11 mouse cellular contexts compared by ENCODE assay signal in the genomic region with DNA sequence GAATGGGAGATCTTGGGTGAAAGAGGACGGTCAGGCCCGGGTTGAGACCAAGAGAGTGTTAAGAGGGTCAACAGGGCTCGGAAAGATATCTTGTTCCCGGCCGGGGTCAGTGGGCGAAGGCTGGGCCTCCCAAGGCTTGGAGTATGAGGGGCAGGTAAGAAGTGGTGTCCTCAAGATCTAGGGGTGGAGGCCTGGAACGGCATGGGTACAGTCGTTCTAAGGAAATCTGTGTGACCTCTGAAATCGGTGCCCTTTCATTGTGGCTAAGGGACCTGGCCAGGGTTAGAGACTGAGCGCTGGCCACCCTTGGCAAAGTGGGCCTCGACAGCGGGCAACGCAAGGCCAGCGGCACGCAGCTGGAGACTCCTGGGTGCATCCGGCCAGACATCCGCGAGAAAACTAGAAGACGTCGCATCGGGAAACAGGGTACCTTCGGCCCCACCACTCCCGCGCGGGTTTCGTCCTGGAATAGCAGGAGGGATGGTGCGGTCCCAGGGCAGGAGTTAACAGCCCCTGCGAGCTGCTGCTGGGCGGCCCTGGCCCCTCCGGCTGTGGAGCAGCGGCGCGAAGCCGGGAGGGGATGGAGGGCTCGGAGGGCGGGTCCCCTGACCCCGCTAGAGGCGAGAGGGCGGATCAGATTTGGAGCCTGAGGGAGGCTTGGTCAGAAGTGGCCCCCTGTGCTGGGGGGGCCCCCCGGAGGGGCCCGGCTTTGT. TPM values are rescaled to one million over a fixed set of nuclear protein-coding genes. Genes with fewer than 3 reads are reported as not detected.
DNase-seq lines count a peak whose midpoint lies in the region; ATAC-seq and TF ChIP-seq lines count a peak whose summit lies in the region.
"Had no signal": no experiment of that assay in that cellular context is flagged by ENCODE, and none has a peak within 500 bp of the region (broad histone marks: within the 10 kb centered on the region; RNA-seq: fewer than 3 reads in every experiment).

No protein-coding gene starts in this region.

- H3K9me3 ChIP-seq in kidney, embryonic 15.5 days (replicated peaks), result no peaks in the 10 kb centered on the region
- H3K9me3 ChIP-seq in embryonic facial prominence, embryonic 12.5 days, result no peaks in the 10 kb centered on the region
- no peaks in the 10 kb centered on the region for H3K9me3 ChIP-seq in hindbrain, postnatal 0 days (ENCODE audit: low read length)
- H3K9me3 ChIP-seq in midbrain, embryonic 14.5 days (ENCODE audit: control insufficient read depth, low read length), result no peaks in the 10 kb centered on the region

- H3K4me3 ChIP-seq in kidney, embryonic 15.5 days (replicated peaks), result peak overlapping the region; percentile 54
- peak overlapping the region; percentile 28 for H3K4me3 ChIP-seq in embryonic facial prominence, embryonic 12.5 days
- peak overlapping the region; percentile 35 for H3K4me3 ChIP-seq in hindbrain, postnatal 0 days (ENCODE audit: low read length)
- H3K4me3 ChIP-seq in midbrain, embryonic 14.5 days (replicated peaks; ENCODE audit: low read depth, low read length), result peak overlapping the region; percentile 30

- no peak overlapping the region for H3K9ac ChIP-seq in kidney, embryonic 15.5 days
- H3K9ac ChIP-seq in embryonic facial prominence, embryonic 12.5 days, result peak overlapping the region; percentile 20; the same call in 1 of the 2 replicates
- no peak overlapping the region; the same call in 1 of the 2 replicates for H3K9ac ChIP-seq in hindbrain, postnatal 0 days (replicated peaks; ENCODE audit: low read length)
- H3K9ac ChIP-seq in midbrain, embryonic 14.5 days (replicated peaks; ENCODE audit: low read length), result no peak overlapping the region; the same call in 1 of the 2 replicates
- H3K9ac ChIP-seq: liver, embryonic 14.5 days had no signal

- H3K4me1 ChIP-seq in kidney, embryonic 15.5 days, result peaks cover 53% of the 10 kb centered on the region
- H3K4me1 ChIP-seq in embryonic facial prominence, embryonic 12.5 days, result peaks cover 18% of the 10 kb centered on the region
- no peaks in the 10 kb centered on the region for H3K4me1 ChIP-seq in hindbrain, postnatal 0 days (ENCODE audit: insufficient read depth, low read length)
- H3K4me1 ChIP-seq in midbrain, embryonic 14.5 days (ENCODE audit: control insufficient read depth, insufficient read depth, low read length), result no peaks in the 10 kb centered on the region

- H3K27me3 ChIP-seq in kidney, embryonic 15.5 days, result peaks cover 100% of the 10 kb centered on the region
- H3K27me3 ChIP-seq in embryonic facial prominence, embryonic 12.5 days, result peaks cover 98% of the 10 kb centered on the region
- peaks cover 82% of the 10 kb centered on the region for H3K27me3 ChIP-seq in hindbrain, postnatal 0 days (ENCODE audit: insufficient read depth, low read length)
- peaks cover 96% of the 10 kb centered on the region for H3K27me3 ChIP-seq in midbrain, embryonic 14.5 days (ENCODE audit: control insufficient read depth, insufficient read depth, low read length)

- H3K27ac ChIP-seq in kidney, embryonic 15.5 days, result no peak overlapping the region
- H3K27ac ChIP-seq in embryonic facial prominence, embryonic 12.5 days, result peak overlapping the region; percentile 23; the same call in 1 of the 2 replicates
- H3K27ac ChIP-seq in hindbrain, postnatal 0 days, result peak overlapping the region; percentile 56; the same call in 1 of the 2 replicates
- H3K27ac ChIP-seq in midbrain, embryonic 14.5 days (replicated peaks; ENCODE audit: low read depth, low read length), result peak overlapping the region; percentile 64
- H3K27ac ChIP-seq: heart, adult 2 months; liver, embryonic 14.5 days had no signal

- DNase-seq in kidney, adult 8-10 months, result no peak
- DNase-seq in hindbrain, postnatal 0 days (ENCODE audit: low spot score), result no peak
- DNase-seq in midbrain, embryonic 14.5 days, result no peak
- no peak for DNase-seq in spleen, postnatal 4 days (ENCODE audit: low spot score in 2 of 2)
- DNase-seq in spleen, adult 12 weeks (ENCODE audit: low spot score), result no peak
- DNase-seq in right cerebral cortex, postnatal 4 days, result no peak
- DNase-seq: cerebellum, adult 18-20 months had no signal

- no peaks in the 10 kb centered on the region for H3K36me3 ChIP-seq in kidney, embryonic 15.5 days
- H3K36me3 ChIP-seq in embryonic facial prominence, embryonic 12.5 days, result no peaks in the 10 kb centered on the region
- no peaks in the 10 kb centered on the region for H3K36me3 ChIP-seq in hindbrain, postnatal 0 days (ENCODE audit: insufficient read depth, low read length)
- no peaks in the 10 kb centered on the region for H3K36me3 ChIP-seq in midbrain, embryonic 14.5 days (ENCODE audit: control insufficient read depth, insufficient read depth, low read length)

- no peak for TF ChIP-seq CTCF in hindbrain, postnatal 0 days (IDR thresholded peaks at IDR 0.05; ENCODE audit: low read depth)

- 0 out of 2 replicates have a peak, but pooled peaks have one; percentile 16 for ATAC-seq in kidney, embryonic 15.5 days (replicated peaks; ENCODE audit: low FRiP score)
- no peak for ATAC-seq in embryonic facial prominence, embryonic 12.5 days (ENCODE audit: insufficient number of reproducible peaks, insufficient read depth, low FRiP score, low TSS enrichment)
- ATAC-seq in hindbrain, postnatal 0 days, result no peak
- ATAC-seq in midbrain, embryonic 14.5 days (ENCODE audit: low FRiP score, low TSS enrichment), result no peak

- WGBS in kidney, embryonic 15.5 days, result 1% methylated on average over 41 of the region's 41 CpGs
- under 1% methylated on average over 41 of the region's 41 CpGs for WGBS in embryonic facial prominence, embryonic 12.5 days
- 2% methylated on average over 40 of the region's 41 CpGs for WGBS in hindbrain, postnatal 0 days
- WGBS in midbrain, embryonic 14.5 days, result under 1% methylated on average over 41 of the region's 41 CpGs

- H3K4me2 ChIP-seq in kidney, embryonic 15.5 days, result peak overlapping the region; percentile 76
- H3K4me2 ChIP-seq in embryonic facial prominence, embryonic 12.5 days (replicated peaks), result peak overlapping the region; percentile 37
- peak overlapping the region; percentile 47 for H3K4me2 ChIP-seq in hindbrain, postnatal 0 days (ENCODE audit: low read depth, low read length)
- peak overlapping the region; percentile 34 for H3K4me2 ChIP-seq in midbrain, embryonic 14.5 days (ENCODE audit: low read length)

RNA-seq across cellular contexts. Expression of a gene that starts 1.7 kb away (rescaled TPM):
- polyA plus RNA-seq in kidney, embryonic 15.5 days (2015; fragmentation: Nextera tagmentation; extraction: Ambion mirVana), result 1.1 and 1.2 TPM in 2 replicates
- 0.74 and 1.0 TPM in 2 replicates for polyA plus RNA-seq in embryonic facial prominence, embryonic 12.5 days (2016; fragmentation: Nextera tagmentation; extraction: Ambion mirVana)
- total RNA-seq in hindbrain, postnatal 0 days (2014; rRNA removed), result 17.3 and 21.1 TPM in 2 replicates
- polyA plus RNA-seq in hindbrain, postnatal 0 days (2015; fragmentation: Nextera tagmentation; extraction: Ambion mirVana), result 2.1 and 2.2 TPM in 2 replicates
- polyA plus RNA-seq in midbrain, embryonic 14.5 days (2014; fragmentation: Nextera tagmentation; extraction: Ambion mirVana), result 1.7 and 2.3 TPM in 2 replicates
